Mouse (Mus musculus): ENCODE data around the gene D430019H16Rik. TPM values are rescaled to one million over a fixed set of nuclear protein-coding genes. Genes with fewer than 3 reads are reported as not detected.

Gene D430019H16Rik
- polyA plus RNA-seq (2014; fragmentation: Illumina TruSeq; extraction: RNeasy Lipid Tissue Mini Kit (QIAGEN cat#74804); ENCODE audit: low read depth, low replicate concordance): 0.55 TPM

DNA sequence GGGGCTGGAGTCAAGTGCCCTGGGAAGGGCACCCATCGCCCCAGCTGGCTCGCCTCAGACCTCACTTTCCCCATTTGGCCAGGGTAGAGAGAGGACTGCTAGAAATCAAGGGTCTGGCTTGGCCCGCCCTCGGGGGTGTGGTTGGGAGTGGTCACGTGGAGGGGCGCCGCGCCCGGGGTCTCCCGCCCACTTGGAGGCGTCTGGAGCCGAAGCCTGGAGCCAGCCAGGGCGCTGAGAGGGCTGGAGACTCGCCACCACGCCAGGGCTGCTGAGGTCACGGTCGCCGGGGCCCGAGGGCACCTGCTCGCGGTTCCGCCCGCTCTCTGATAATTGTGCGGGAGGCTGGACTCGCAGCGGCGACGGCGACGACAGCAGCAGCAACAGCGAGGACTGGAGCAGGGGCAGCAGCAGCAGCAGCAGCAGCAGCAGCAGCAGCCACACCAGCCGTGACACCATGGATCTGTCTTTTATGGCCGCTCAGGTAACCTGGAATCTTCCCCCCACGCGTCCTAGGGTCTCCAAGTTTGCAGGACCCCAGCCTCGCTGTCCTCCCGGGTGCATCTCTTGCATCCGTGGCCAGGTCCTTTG is at the start of gene D430019H16Rik:
TSS of gene D430019H16Rik (plus strand) at position 187 of the 588 bp plus-strand sequence.

Other genes starting within 250 kb of the D430019H16Rik start
- gene Tcl1, start 231.1 kb upstream of the D430019H16Rik start, polyA plus RNA-seq (2014; fragmentation: Illumina TruSeq; extraction: RNeasy Lipid Tissue Mini Kit (QIAGEN cat#74804); ENCODE audit: low read depth, low replicate concordance): 0.15 TPM
- not detected for gene Tunar, start 120.0 kb upstream of the D430019H16Rik start, polyA plus RNA-seq (2014; fragmentation: Illumina TruSeq; extraction: RNeasy Lipid Tissue Mini Kit (QIAGEN cat#74804); ENCODE audit: low read depth, low replicate concordance)
- gene Bdkrb2, start 109.4 kb downstream of the D430019H16Rik start, polyA plus RNA-seq (2014; fragmentation: Illumina TruSeq; extraction: RNeasy Lipid Tissue Mini Kit (QIAGEN cat#74804); ENCODE audit: low read depth, low replicate concordance): 0.34 TPM
- gene Bdkrb1, start 149.2 kb downstream of the D430019H16Rik start, polyA plus RNA-seq (2014; fragmentation: Illumina TruSeq; extraction: RNeasy Lipid Tissue Mini Kit (QIAGEN cat#74804); ENCODE audit: low read depth, low replicate concordance): not detected
- 13.8 TPM for gene Gskip, start 231.0 kb downstream of the D430019H16Rik start, polyA plus RNA-seq (2014; fragmentation: Illumina TruSeq; extraction: RNeasy Lipid Tissue Mini Kit (QIAGEN cat#74804); ENCODE audit: low read depth, low replicate concordance)
- gene Atg2b, start 231.4 kb downstream of the D430019H16Rik start, polyA plus RNA-seq (2014; fragmentation: Illumina TruSeq; extraction: RNeasy Lipid Tissue Mini Kit (QIAGEN cat#74804); ENCODE audit: low read depth, low replicate concordance): 16.4 TPM

Measured in testis, adult 10 weeks (tissue).